Mouse (Mus musculus) G1E (cell line): Measurements from ENCODE around the gene Sftpa1.

ENCODE experiments used
- CTCF ChIP-seq: IDR thresholded peaks from 2 replicates; pipeline ENCODE4 v1.5.1; 2012; ENCODE audit warnings: low read depth, low read length, inconsistent platforms, mixed read lengths
- GATA1 ChIP-seq: IDR thresholded peaks from 2 replicates; pipeline ENCODE4 v1.6.1; 2012; ENCODE audit warnings: borderline replicate concordance, low read length, inconsistent platforms, mixed read lengths
- GATA2 ChIP-seq: IDR thresholded peaks from 2 replicates; pipeline ENCODE4 v1.6.1; 2012; ENCODE audit warnings: low read depth, low read length, inconsistent platforms, borderline replicate concordance
- POLR2AphosphoS5 ChIP-seq: IDR thresholded peaks from 2 replicates; pipeline ENCODE4 v1.6.1; 2012; ENCODE audit warnings: low read depth, low read length, inconsistent platforms; ENCODE audit not compliant: insufficient replicate concordance
- TAL1 ChIP-seq: conservative IDR thresholded peaks from 2 replicates; pipeline ENCODE4 v1.6.1; 2012; ENCODE audit warnings: low read depth, low read length, inconsistent platforms, mixed read lengths

DNA sequence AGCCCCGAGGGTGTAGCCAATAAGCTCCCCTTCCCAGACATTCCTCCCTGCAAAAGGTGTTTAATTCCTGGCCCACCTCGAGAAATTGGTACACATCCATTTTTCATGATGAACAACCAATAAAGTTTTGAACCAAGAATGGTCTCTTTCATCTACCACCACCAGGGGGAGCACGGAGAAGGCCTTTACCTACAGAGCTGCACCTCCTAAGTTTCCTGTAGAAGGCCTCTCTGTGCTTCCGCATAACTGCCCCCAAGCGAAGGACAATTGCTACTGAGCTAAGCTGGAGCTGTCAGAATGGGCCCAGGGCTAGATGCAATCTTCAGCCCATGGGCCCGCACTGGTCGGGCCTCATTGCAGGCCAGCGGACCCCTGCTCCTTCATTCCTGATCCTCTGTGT, 40.8 kb upstream of the Sftpa1 start:
- TF ChIP-seq TAL1 (no peak), CTCF (peak; percentile 47; the same call in 1 of the 2 replicates), GATA1 (no peak), POLR2AphosphoS5 (no peak), GATA2 (no peak)
